Mouse (Mus musculus) cerebral cortex, adult 2 months (tissue): ENCODE measurements around the gene Trank1.

Experiments
- WGBS: fragments of 180-500 bp; shearing (Covaris S2); methylation state at CpG from one replicate; pipeline ENCODE4 v1.1.7; 2018; 5-methylcytosine and 5-hydroxymethylcytosine counted together

The Trank1 gene

GRCm38 (mm10) chr9:111302196-111302831, 9.2 kb upstream of the Trank1 start:
- WGBS, result 57% methylated on average over 12 of the region's 12 CpGs

GRCm38 (mm10) chr9:111304036-111304435, 7.5 kb upstream of the Trank1 start:
- WGBS, result 63% methylated on average over 6 of the region's 6 CpGs

- 78% methylated on average over 7 of the region's 7 CpGs for WGBS
Observed at GRCm38 (mm10) chr9:111306142-111306541, 5.4 kb upstream of the Trank1 start.

GRCm38 (mm10) chr9:111311843-111312441, 403 bp downstream of the Trank1 start:
- WGBS, result 1% methylated on average over 88 of the region's 98 CpGs

- WGBS, result under 1% methylated on average over 42 of the region's 59 CpGs
Observed at GRCm38 (mm10) chr9:111312442-111313141, 1.1 kb downstream of the Trank1 start.

GRCm38 (mm10) chr9:111313299-111313698, 1.8 kb downstream of the Trank1 start:
- WGBS, result 13% methylated on average over 5 of the region's 6 CpGs

- 12% methylated on average over 5 of the region's 5 CpGs for WGBS
Observed at GRCm38 (mm10) chr9:111313793-111314192, 2.3 kb downstream of the Trank1 start.

- WGBS, result 32% methylated on average over 5 of the region's 5 CpGs
Observed at GRCm38 (mm10) chr9:111314219-111314618, 2.7 kb downstream of the Trank1 start.

GRCm38 (mm10) chr9:111320912-111321311, 9.4 kb downstream of the Trank1 start:
- 52% methylated on average over 4 of the region's 4 CpGs for WGBS

GRCm38 (mm10) chr9:111324881-111325280, 13.3 kb downstream of the Trank1 start:
- WGBS, result 44% methylated on average over 2 of the region's 2 CpGs

- WGBS, result 92% methylated on average over 4 of the region's 4 CpGs
Observed at GRCm38 (mm10) chr9:111329881-111330280, 18.3 kb downstream of the Trank1 start.

GRCm38 (mm10) chr9:111333790-111334189, 22.3 kb downstream of the Trank1 start:
- WGBS, result 70% methylated on average over 2 of the region's 2 CpGs

- WGBS, result 52% methylated on average over 4 of the region's 4 CpGs
Observed at GRCm38 (mm10) chr9:111334555-111335164, 23.1 kb downstream of the Trank1 start.

- WGBS, result 62% methylated on average over 7 of the region's 7 CpGs
Observed at GRCm38 (mm10) chr9:111351233-111351632, 39.7 kb downstream of the Trank1 start.

GRCm38 (mm10) chr9:111351641-111352040, 40.1 kb downstream of the Trank1 start:
- WGBS, result 44% methylated on average over 1 of the region's 1 CpGs

GRCm38 (mm10) chr9:111352646-111353045, 41.1 kb downstream of the Trank1 start:
- 48% methylated on average over 3 of the region's 3 CpGs for WGBS

GRCm38 (mm10) chr9:111355041-111355440, 43.5 kb downstream of the Trank1 start:
- WGBS, result 61% methylated on average over 4 of the region's 4 CpGs

GRCm38 (mm10) chr9:111356386-111356785, 44.8 kb downstream of the Trank1 start:
- 43% methylated on average over 3 of the region's 3 CpGs for WGBS

- 78% methylated on average over 7 of the region's 7 CpGs for WGBS
Observed at GRCm38 (mm10) chr9:111363656-111364055, 52.1 kb downstream of the Trank1 start.

GRCm38 (mm10) chr9:111367713-111368112, 56.2 kb downstream of the Trank1 start:
- 52% methylated on average over 2 of the region's 2 CpGs for WGBS

GRCm38 (mm10) chr9:111372079-111372478, 60.5 kb downstream of the Trank1 start:
- WGBS, result 86% methylated on average over 3 of the region's 3 CpGs

GRCm38 (mm10) chr9:111377868-111378267, 66.3 kb downstream of the Trank1 start:
- 70% methylated on average over 6 of the region's 6 CpGs for WGBS
